Mouse (Mus musculus): ENCODE measurements around the gene Arap1. TPM values are rescaled to one million over a fixed set of nuclear protein-coding genes. Genes with fewer than 3 reads are reported as not detected.

Gene Arap1
- total and polyA plus RNA-seq, 2 experiments: 43.8 to 88.2 TPM

GRCm38 (mm10) chr7:101316591-101317001 is 31.3 kb upstream of the Arap1 start:
- no peaks in the 10 kb centered on the region for H3K36me3 ChIP-seq (ENCODE audit: control insufficient read depth, insufficient read depth, low read length)
- no peak overlapping the region for H3K9ac ChIP-seq (ENCODE audit: low read depth, low read length)
- DNase-seq (ENCODE audit: extremely low read depth, low read depth, low spot score): no peak
- WGBS: 23% methylated on average over 6 of the region's 6 CpGs
- H3K27ac ChIP-seq (replicated peaks; ENCODE audit: insufficient read depth, low read depth, low read length): no peak overlapping the region
- no peak overlapping the region for H3K4me3 ChIP-seq (ENCODE audit: insufficient read depth, low read depth, low read length)
- H3K4me1 ChIP-seq (ENCODE audit: control insufficient read depth, insufficient read depth, low read length): peaks cover 6% of the 10 kb centered on the region
- peaks cover 5% of the 10 kb centered on the region; the same call in 1 of the 2 replicates for H3K79me2 ChIP-seq (ENCODE audit: control insufficient read depth, insufficient read depth, low read length)
- TF ChIP-seq CTCF (IDR thresholded peaks at IDR 0.05; ENCODE audit: low read depth, low read length): no peak
- no peak for TF ChIP-seq POLR2A (IDR thresholded peaks at IDR 0.05; ENCODE audit: extremely low read depth, insufficient read depth, low read length)
- no peaks in the 10 kb centered on the region for H3K27me3 ChIP-seq (ENCODE audit: control insufficient read depth, insufficient read depth, low read length)

DNA sequence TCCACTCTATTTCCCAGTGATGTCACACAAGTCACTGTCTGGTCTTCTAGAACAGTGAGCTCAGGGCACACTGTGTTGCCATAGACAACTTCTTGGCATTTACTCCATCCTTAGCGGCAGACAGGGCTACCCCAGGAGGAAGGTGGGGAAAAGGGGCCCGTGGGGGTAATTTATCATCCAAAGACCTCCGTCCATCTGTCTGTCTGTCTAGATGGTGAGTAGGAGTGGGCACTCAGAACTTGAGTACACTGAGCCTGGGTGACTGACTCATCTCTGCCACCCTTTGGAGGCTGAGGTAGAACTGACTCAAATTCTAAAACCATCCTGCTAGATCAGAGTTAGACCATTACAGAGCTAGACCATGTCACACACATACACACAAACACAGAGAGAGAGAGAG is 30.9 kb upstream of the Arap1 start, which contains the start of gene Stard10:
TSS of gene Stard10 (plus strand) at position 73 of the 400 bp plus-strand sequence.
- Histone ChIP-seq H3K36me3 (ENCODE audit: control insufficient read depth, insufficient read depth, low read length) (no peaks in the 10 kb centered on the region), H3K27me3 (ENCODE audit: control insufficient read depth, insufficient read depth, low read length) (no peaks in the 10 kb centered on the region), H3K9ac (ENCODE audit: low read depth, low read length) (no peak within 1 kb of the TSS), H3K4me1 (ENCODE audit: control insufficient read depth, insufficient read depth, low read length) (peaks cover 6% of the 10 kb centered on the region), H3K27ac (replicated peaks; ENCODE audit: insufficient read depth, low read depth, low read length) (no peak within 1 kb of the TSS), H3K4me3 (ENCODE audit: insufficient read depth, low read depth, low read length) (no peak within 1 kb of the TSS), H3K79me2 (ENCODE audit: control insufficient read depth, insufficient read depth, low read length) (peaks cover 9% of the 10 kb centered on the region; the same call in 1 of the 2 replicates)
- no peak for DNase-seq (ENCODE audit: extremely low read depth, low read depth, low spot score)
- no peak for TF ChIP-seq POLR2A (IDR thresholded peaks at IDR 0.05; ENCODE audit: extremely low read depth, insufficient read depth, low read length)
- TF ChIP-seq CTCF (IDR thresholded peaks at IDR 0.05; ENCODE audit: low read depth, low read length): no peak
- WGBS: 90% methylated on average over 3 of the region's 3 CpGs

GRCm38 (mm10) chr7:101318848-101319247 is 29.0 kb upstream of the Arap1 start:
- no peak overlapping the region for H3K27ac ChIP-seq (replicated peaks; ENCODE audit: insufficient read depth, low read depth, low read length)
- WGBS: 68% methylated on average over 4 of the region's 4 CpGs
- no peak for TF ChIP-seq POLR2A (IDR thresholded peaks at IDR 0.05; ENCODE audit: extremely low read depth, insufficient read depth, low read length)
- TF ChIP-seq CTCF (IDR thresholded peaks at IDR 0.05; ENCODE audit: low read depth, low read length): no peak
- H3K27me3 ChIP-seq (ENCODE audit: control insufficient read depth, insufficient read depth, low read length): no peaks in the 10 kb centered on the region
- peaks cover 6% of the 10 kb centered on the region for H3K4me1 ChIP-seq (ENCODE audit: control insufficient read depth, insufficient read depth, low read length)
- no peak overlapping the region for H3K9ac ChIP-seq (ENCODE audit: low read depth, low read length)
- peaks cover 4% of the 10 kb centered on the region; the same call in 1 of the 2 replicates for H3K36me3 ChIP-seq (ENCODE audit: control insufficient read depth, insufficient read depth, low read length)
- no peak overlapping the region for H3K4me3 ChIP-seq (ENCODE audit: insufficient read depth, low read depth, low read length)
- H3K79me2 ChIP-seq (ENCODE audit: control insufficient read depth, insufficient read depth, low read length): peaks cover 13% of the 10 kb centered on the region; the same call in 1 of the 2 replicates
- no peak for DNase-seq (ENCODE audit: extremely low read depth, low read depth, low spot score)

GRCm38 (mm10) chr7:101319796-101320195 is 28.1 kb upstream of the Arap1 start:
- H3K36me3 ChIP-seq (ENCODE audit: control insufficient read depth, insufficient read depth, low read length): peaks cover 5% of the 10 kb centered on the region; the same call in 1 of the 2 replicates
- peak overlapping the region; percentile 7 for H3K9ac ChIP-seq (ENCODE audit: low read depth, low read length)
- H3K4me3 ChIP-seq (ENCODE audit: insufficient read depth, low read depth, low read length): no peak overlapping the region
- H3K27ac ChIP-seq (replicated peaks; ENCODE audit: insufficient read depth, low read depth, low read length): peak overlapping the region; percentile 100
- peaks cover 13% of the 10 kb centered on the region; the same call in 1 of the 2 replicates for H3K79me2 ChIP-seq (ENCODE audit: control insufficient read depth, insufficient read depth, low read length)
- 53% methylated on average over 1 of the region's 1 CpGs for WGBS
- no peak for DNase-seq (ENCODE audit: extremely low read depth, low read depth, low spot score)
- no peak for TF ChIP-seq CTCF (IDR thresholded peaks at IDR 0.05; ENCODE audit: low read depth, low read length)
- TF ChIP-seq POLR2A (IDR thresholded peaks at IDR 0.05; ENCODE audit: extremely low read depth, insufficient read depth, low read length): no peak
- no peaks in the 10 kb centered on the region for H3K27me3 ChIP-seq (ENCODE audit: control insufficient read depth, insufficient read depth, low read length)
- peaks cover 6% of the 10 kb centered on the region for H3K4me1 ChIP-seq (ENCODE audit: control insufficient read depth, insufficient read depth, low read length)

DNA sequence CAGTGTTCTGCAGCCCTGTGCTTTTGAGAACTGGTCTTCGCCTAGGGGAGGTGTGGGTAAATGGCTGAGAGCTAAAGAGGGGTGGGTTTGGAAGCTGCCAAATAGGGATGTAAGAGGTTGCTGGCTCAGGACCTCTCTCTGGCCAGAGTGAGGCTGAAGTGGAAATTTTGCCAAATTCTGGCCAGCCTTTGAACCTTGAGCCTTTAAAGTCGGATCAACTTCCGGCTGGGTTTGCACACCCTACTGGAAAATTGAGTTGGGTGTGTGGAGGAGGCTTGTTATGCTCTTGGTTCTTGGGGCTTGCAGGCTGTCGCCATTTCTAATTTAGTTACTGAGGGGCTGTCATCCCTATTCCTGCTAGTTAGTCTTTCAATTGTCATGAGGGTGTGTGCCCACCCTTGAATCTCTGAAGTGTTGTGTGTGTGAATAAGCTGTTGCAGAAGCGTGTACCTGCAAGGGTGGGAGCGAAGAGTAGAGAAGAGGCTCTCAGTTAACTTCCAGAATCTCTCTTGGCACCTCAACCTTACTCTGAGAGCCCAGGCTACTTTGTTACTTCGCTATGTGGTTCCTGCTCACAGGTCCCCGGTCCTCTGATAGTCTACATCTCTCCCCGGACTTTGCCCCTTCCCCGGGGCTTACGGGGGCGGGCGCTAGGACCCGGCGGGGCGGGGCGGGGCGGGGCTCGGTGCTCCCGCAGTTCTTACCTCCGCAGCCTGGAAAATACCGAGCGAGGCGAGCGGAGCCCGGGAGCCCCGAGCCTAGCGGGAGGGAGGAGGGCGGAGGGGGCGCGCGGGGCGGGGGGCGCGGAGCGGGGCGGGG is 27.3 kb upstream of the Arap1 start:
- DNase-seq (ENCODE audit: extremely low read depth, low read depth, low spot score): peak; percentile 90
- 3% methylated on average over 32 of the region's 37 CpGs for WGBS
- H3K4me3 ChIP-seq (ENCODE audit: insufficient read depth, low read depth, low read length): peak overlapping the region; percentile 73
- H3K9ac ChIP-seq (ENCODE audit: low read depth, low read length): peak overlapping the region; percentile 96
- peaks cover 13% of the 10 kb centered on the region; the same call in 1 of the 2 replicates for H3K79me2 ChIP-seq (ENCODE audit: control insufficient read depth, insufficient read depth, low read length)
- peaks cover 13% of the 10 kb centered on the region for H3K36me3 ChIP-seq (ENCODE audit: control insufficient read depth, insufficient read depth, low read length)
- TF ChIP-seq POLR2A (IDR thresholded peaks at IDR 0.05; ENCODE audit: extremely low read depth, insufficient read depth, low read length) (peak; percentile 67; the same call in 1 of the 2 replicates), CTCF (IDR thresholded peaks at IDR 0.05; ENCODE audit: low read depth, low read length) (no peak)
- H3K27ac ChIP-seq (replicated peaks; ENCODE audit: insufficient read depth, low read depth, low read length): peak overlapping the region; percentile 100
- H3K27me3 ChIP-seq (ENCODE audit: control insufficient read depth, insufficient read depth, low read length): no peaks in the 10 kb centered on the region
- peaks cover 14% of the 10 kb centered on the region for H3K4me1 ChIP-seq (ENCODE audit: control insufficient read depth, insufficient read depth, low read length)
